Mouse (Mus musculus): ENCODE results near the gene Zscan20.

DNA sequence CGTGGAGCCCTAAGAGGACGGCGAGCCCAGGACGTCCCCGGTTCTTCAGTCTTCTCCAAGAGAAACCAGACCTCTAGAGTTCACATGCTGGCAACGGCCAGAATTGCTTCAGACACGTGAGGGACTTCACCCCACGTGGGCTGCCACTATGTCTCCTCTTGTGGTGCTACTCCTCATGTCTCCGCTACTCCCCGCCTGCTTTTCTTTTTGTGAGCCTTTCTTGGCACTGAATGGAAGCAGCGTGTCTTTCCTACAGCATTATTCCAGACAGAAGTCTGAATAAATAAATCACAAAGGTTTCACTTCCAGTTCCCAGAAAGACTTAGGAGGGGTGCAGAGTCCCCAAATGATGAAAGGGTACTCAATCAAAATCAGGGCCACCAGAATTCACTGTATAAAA is 2.2 kb downstream of the Zscan20 start:
- TF ChIP-seq POLR2A (IDR thresholded peaks at IDR 0.05; ENCODE audit: control insufficient read depth, low read depth, low read length): no peak
- no peak for TF ChIP-seq CTCF (IDR thresholded peaks at IDR 0.05; ENCODE audit: control insufficient read depth, insufficient read depth, insufficient replicate concordance, low read depth, low read length)

All from testis, adult 2 months (tissue).